Mouse (Mus musculus) liver, embryonic 13.5 days (tissue): Measurements from ENCODE around the gene Akr1c19. TPM values are rescaled to one million over a fixed set of nuclear protein-coding genes. Genes with fewer than 3 reads are reported as not detected.
"Not testable (repeated sequence)": the region's sequence is repeated elsewhere in the genome, so short reads cannot be mapped to it uniquely, and the experiment has no call there.

Experiments used
- ATAC-seq: fragments of 200-750 bp; cut with Nextera tagmentation; 2 replicates; pipeline ENCODE4 v1.8.0; 2017; ENCODE audit warnings: low read depth, mild to moderate bottlenecking, moderate number of reproducible peaks, moderate library complexity
- DNase-seq: peaks from one replicate; pipeline ENCODE4 v3.0.0; 2022
- H3K27ac ChIP-seq: fragments of 300-500 bp; sonication (generic); 2 replicates; pipeline ENCODE4 v1.5.1; 2015; ENCODE audit warnings: moderate library complexity, mild to moderate bottlenecking, inconsistent platforms
- H3K27me3 ChIP-seq: fragments of 300-500 bp; sonication (generic); 2 replicates; pipeline ENCODE4 v1.6.1; 2015; ENCODE audit warnings: mild to moderate bottlenecking, inconsistent platforms
- H3K36me3 ChIP-seq: fragments of 300-500 bp; sonication (generic); 2 replicates; pipeline ENCODE4 v1.6.1; 2015; ENCODE audit warnings: mild to moderate bottlenecking, inconsistent platforms
- H3K4me1 ChIP-seq: fragments of 300-500 bp; sonication (generic); replicated peaks from 2 replicates; pipeline ENCODE4 v1.6.1; 2015; ENCODE audit warnings: inconsistent platforms
- H3K4me2 ChIP-seq: fragments of 300-500 bp; sonication (generic); 2 replicates; pipeline ENCODE4 v1.6.1; 2015; ENCODE audit warnings: inconsistent platforms, mild to moderate bottlenecking, moderate library complexity
- H3K4me3 ChIP-seq: fragments of 300-500 bp; sonication (generic); replicated peaks from 2 replicates; pipeline ENCODE4 v1.5.1; 2015; ENCODE audit warnings: mild to moderate bottlenecking, inconsistent platforms
- H3K9ac ChIP-seq: fragments of 300-500 bp; sonication (generic); 2 replicates; pipeline ENCODE4 v1.6.1; 2015; ENCODE audit warnings: mild to moderate bottlenecking, inconsistent platforms
- H3K9me3 ChIP-seq: fragments of 300-500 bp; sonication (generic); replicated peaks from 2 replicates; pipeline ENCODE4 v1.6.1; 2016; ENCODE audit warnings: inconsistent platforms
- WGBS: fragments of 180-500 bp; shearing (Covaris S2); methylation state at CpG from one replicate; pipeline ENCODE4 v1.1.7; 2015; ENCODE audit not compliant: insufficient replicate concordance; 5-methylcytosine and 5-hydroxymethylcytosine counted together
- polyA plus RNA-seq: library from polyadenylated mRNA; unstranded; fragments of >200 nt; fragmentation: Nextera tagmentation; extraction: Ambion mirVana; gene quantifications from 2 replicates; pipeline ENCODE4 v1.2.1, GENCODE M21; 2015

Gene Akr1c19
- 35.8 and 42.7 TPM in 2 replicates for polyA plus RNA-seq

DNA sequence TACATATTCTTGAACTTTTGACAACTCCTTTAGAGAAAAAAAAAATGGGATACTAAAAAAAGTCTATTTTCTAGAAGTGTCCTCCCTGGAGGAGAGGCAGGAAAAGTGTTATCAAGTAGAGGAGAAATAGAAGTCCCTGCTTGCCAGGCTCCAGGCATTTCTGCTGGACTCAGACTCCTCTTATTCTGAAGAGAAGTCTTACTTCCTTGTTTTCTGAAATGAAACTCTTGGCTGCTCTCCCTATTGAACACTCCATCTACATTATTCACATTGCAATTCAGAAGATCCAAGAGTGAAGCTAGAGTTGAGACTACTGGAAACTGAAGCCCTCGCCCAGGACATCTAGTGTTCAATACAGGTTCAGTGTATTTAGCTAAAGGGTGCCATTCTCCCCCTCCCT, at the start of gene Akr1c19:
Gene Akr1c19 (plus strand): TSS at position 260 of the 400 bp plus-strand sequence.
- no peak for ATAC-seq
- 49% methylated on average over 1 of the region's 1 CpGs for WGBS
- no peaks in the 10 kb centered on the region for H3K36me3 ChIP-seq

GRCm38 (mm10) chr13:4181321-4181720, 47.2 kb upstream of the Akr1c19 start:
- not testable (repeated sequence) for H3K4me2 ChIP-seq, H3K4me3 ChIP-seq, H3K4me1 ChIP-seq, H3K9ac ChIP-seq, H3K27ac ChIP-seq, ATAC-seq, H3K36me3 ChIP-seq, H3K9me3 ChIP-seq, DNase-seq, H3K27me3 ChIP-seq
- 61% methylated on average over 4 of the region's 4 CpGs for WGBS

More for the DNA sequence above, at the start of gene Akr1c19:
- no peak within 1 kb of the TSS for H3K9ac ChIP-seq
- no peak within 1 kb of the TSS for H3K4me2 ChIP-seq
- H3K27me3 ChIP-seq: no peaks in the 10 kb centered on the region
- H3K9me3 ChIP-seq: no peaks in the 10 kb centered on the region
- DNase-seq: no peak
- no peak within 1 kb of the TSS for H3K27ac ChIP-seq
- H3K4me1 ChIP-seq: no peaks in the 10 kb centered on the region
- H3K4me3 ChIP-seq: no peak within 1 kb of the TSS

DNA sequence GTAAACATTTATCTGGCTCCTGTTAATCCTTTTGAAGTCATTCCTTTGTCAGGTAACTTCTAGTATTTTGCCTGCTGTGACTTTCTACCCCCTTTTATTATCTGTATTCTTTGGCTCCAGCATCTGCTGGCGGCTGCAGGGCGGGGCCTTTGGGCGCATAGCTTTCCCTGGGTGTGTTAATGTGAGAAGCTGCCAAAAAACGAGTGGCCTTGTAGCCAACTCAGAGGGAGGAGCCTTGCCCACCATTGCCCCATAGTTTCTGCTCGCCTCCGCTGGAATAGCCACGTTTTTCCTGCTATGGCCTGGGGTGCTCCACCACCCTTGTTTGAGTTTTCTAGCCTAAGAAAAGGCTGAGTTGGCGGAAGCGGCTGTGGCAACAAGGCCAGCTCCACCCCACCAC, 45.4 kb upstream of the Akr1c19 start:
- Histone ChIP-seq H3K9me3 (no peaks in the 10 kb centered on the region; the same call in 1 of the 2 replicates), H3K27ac (no peak overlapping the region), H3K4me2 (no peak overlapping the region), H3K4me1 (no peaks in the 10 kb centered on the region), H3K9ac (no peak overlapping the region), H3K27me3 (no peaks in the 10 kb centered on the region), H3K36me3 (no peaks in the 10 kb centered on the region), H3K4me3 (no peak overlapping the region)
- DNase-seq: no peak
- WGBS: 61% methylated on average over 9 of the region's 9 CpGs
- no peak for ATAC-seq

DNA sequence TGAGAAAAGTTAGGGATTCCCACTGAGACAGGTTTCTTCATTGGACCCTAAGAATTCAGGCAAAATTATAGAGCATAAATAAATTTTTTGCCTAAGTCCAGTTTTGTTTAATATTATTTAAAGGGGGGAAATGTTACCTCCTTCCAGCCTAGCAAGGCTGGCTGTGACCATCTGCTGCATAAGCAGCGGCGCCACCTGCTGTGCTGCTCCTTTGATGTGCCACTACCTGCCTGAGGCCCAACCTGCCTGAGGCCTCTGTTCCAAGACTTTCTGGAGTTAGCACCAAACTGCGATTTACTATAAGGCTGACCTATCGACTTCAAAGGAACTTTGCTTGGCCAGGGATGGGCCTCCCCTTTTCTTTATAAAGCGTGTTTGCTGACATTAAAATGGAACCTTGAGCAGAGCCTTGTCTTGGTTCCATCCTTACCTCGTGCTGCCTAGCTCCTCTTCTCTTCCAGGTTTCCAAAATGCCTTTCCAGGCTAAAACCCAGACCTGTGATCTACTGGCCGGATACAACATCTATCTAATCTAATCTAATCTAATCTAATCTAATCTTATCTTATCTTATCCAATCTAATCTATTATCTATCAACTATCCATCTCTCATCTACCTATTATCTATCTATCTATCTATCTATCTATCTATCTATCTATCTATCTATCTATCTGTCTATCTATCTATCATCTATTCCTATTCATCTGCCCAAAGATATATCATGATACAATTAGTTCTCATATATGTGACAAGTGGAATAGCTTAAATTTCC, 41.7 kb upstream of the Akr1c19 start:
- H3K9me3 ChIP-seq, H3K9ac ChIP-seq, H3K4me2 ChIP-seq, H3K36me3 ChIP-seq, H3K4me1 ChIP-seq, H3K27me3 ChIP-seq, H3K4me3 ChIP-seq, ATAC-seq, DNase-seq, H3K27ac ChIP-seq: not testable (repeated sequence)
- WGBS: 70% methylated on average over 7 of the region's 7 CpGs

- Histone ChIP-seq H3K27me3 (no peaks in the 10 kb centered on the region), H3K4me1 (no peaks in the 10 kb centered on the region), H3K4me3 (no peak overlapping the region), H3K27ac (no peak overlapping the region), H3K9me3 (no peaks in the 10 kb centered on the region; the same call in 1 of the 2 replicates), H3K4me2 (no peak overlapping the region), H3K9ac (no peak overlapping the region), H3K36me3 (no peaks in the 10 kb centered on the region)
- no peak for ATAC-seq
- WGBS: 68% methylated on average over 2 of the region's 2 CpGs
- DNase-seq: no peak
These were observed 40.3 kb upstream of the Akr1c19 start for GRCm38 (mm10) chr13:4188174-4188573.

DNA sequence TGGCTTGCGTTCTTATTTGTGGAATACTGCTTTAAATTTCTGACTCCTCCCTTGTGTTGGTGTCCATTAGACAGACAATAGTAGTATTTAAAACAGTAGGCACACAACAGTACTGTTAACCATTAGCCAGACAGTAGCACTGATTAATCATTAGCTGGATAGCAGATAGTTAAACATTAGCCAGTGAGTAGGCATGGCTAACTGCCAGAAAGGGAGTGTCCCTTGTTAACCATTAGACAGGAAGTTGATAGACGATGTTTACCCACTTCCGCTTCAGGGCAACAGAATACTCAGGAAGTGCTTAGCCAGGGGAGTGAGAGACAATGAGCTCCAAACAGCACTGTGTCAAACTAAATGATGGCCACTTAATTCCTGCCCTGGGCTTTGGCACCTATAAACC, 37.6 kb upstream of the Akr1c19 start, which contains the start of gene Akr1c13:
Gene Akr1c13 (plus strand): TSS at position 247 of the 400 bp plus-strand sequence.
- no peaks in the 10 kb centered on the region for H3K4me1 ChIP-seq
- H3K9me3 ChIP-seq: no peaks in the 10 kb centered on the region
- 0 out of 2 replicates have a peak within 1 kb of the TSS, but pooled peaks have one; percentile 18 for H3K27ac ChIP-seq
- DNase-seq: no peak
- peak; percentile 79 for ATAC-seq
- H3K27me3 ChIP-seq: no peaks in the 10 kb centered on the region
- peak within 1 kb of the TSS; percentile 39 for H3K4me2 ChIP-seq
- H3K36me3 ChIP-seq: no peaks in the 10 kb centered on the region
- 26% methylated on average over 3 of the region's 3 CpGs for WGBS
- no peak within 1 kb of the TSS for H3K9ac ChIP-seq
- H3K4me3 ChIP-seq: peak within 1 kb of the TSS; percentile 18; the same call in 1 of the 2 replicates

DNA sequence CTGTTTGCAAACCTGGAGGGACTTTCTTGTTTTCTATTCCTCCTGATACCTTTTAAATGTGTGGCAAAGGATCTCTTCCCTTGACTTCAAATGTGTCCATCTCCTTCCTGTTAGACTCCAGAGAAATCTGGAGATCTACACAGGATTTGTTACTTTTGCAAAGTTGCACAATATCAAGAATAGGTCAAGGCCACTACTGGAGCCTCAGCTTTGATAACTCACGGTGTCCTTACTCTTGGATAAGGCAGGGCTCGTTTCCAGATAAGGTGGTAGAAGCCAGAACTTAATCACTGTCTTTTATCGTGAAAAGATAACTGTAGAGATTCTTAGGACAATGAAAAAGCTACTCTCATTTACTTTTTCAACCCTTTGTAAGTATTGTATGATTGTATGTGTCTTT, 36.0 kb upstream of the Akr1c19 start:
- H3K27me3 ChIP-seq: no peaks in the 10 kb centered on the region
- 36% methylated on average over 3 of the region's 3 CpGs for WGBS
- no peaks in the 10 kb centered on the region for H3K4me1 ChIP-seq
- H3K4me2 ChIP-seq: 0 out of 2 replicates have a peak overlapping the region, but pooled peaks have one; percentile 21
- ATAC-seq: no peak
- DNase-seq: no peak
- no peak overlapping the region for H3K4me3 ChIP-seq
- H3K9ac ChIP-seq: no peak overlapping the region
- no peaks in the 10 kb centered on the region for H3K36me3 ChIP-seq
- H3K27ac ChIP-seq: no peak overlapping the region
- H3K9me3 ChIP-seq: no peaks in the 10 kb centered on the region

DNA sequence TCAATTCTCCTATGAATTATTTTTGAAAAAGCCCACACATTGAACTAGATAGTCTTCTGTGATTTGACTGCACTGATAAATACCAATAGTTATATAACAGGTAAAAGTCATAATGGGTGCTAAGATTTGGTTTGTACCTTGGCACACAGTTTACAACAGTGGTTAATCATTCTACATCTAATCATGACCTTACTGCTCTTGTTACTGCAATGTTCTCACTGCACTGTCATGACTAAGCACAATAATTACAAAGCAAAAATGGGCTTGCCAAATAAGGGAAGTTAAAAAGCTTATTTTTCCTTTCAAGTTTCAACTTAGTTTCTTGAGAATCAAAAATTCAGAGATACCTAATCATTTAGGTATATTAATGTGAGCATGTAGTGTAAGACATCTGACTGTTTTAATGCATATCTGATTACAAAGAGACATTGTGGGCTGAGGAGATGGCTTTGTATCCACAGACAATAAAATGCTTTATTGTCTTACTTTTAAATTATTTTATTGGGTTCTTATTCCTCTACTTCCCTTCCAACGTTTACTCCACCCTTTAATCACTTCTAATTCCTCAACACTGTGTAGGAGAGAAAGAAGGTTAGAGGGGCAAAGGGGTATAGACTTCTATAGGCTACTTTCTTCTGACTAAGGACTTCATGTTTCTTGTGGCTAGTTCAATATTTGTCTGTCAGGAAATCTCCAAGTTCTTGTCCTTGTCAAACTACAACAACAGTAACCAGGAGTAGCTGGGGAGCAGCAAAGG, 22.2 kb upstream of the Akr1c19 start:
- Histone ChIP-seq H3K4me2 (no peak overlapping the region), H3K4me1 (no peaks in the 10 kb centered on the region), H3K4me3 (no peak overlapping the region), H3K27ac (no peak overlapping the region), H3K9me3 (no peaks in the 10 kb centered on the region), H3K9ac (no peak overlapping the region), H3K27me3 (no peaks in the 10 kb centered on the region), H3K36me3 (no peaks in the 10 kb centered on the region)
- WGBS: 14% methylated on average over 1 of the region's 1 CpGs
- ATAC-seq: no peak
- no peak for DNase-seq

GRCm38 (mm10) chr13:4211560-4212299, 16.8 kb upstream of the Akr1c19 start:
- 63% methylated on average over 19 of the region's 20 CpGs for WGBS
- Histone ChIP-seq H3K9me3 (no peaks in the 10 kb centered on the region), H3K4me1 (no peaks in the 10 kb centered on the region), H3K27ac (no peak overlapping the region), H3K4me2 (no peak overlapping the region), H3K9ac (no peak overlapping the region), H3K4me3 (no peak overlapping the region), H3K36me3 (no peaks in the 10 kb centered on the region), H3K27me3 (no peaks in the 10 kb centered on the region)
- DNase-seq: no peak
- no peak for ATAC-seq

- Histone ChIP-seq H3K27ac (no peak overlapping the region), H3K27me3 (no peaks in the 10 kb centered on the region), H3K9me3 (no peaks in the 10 kb centered on the region), H3K4me3 (no peak overlapping the region), H3K36me3 (no peaks in the 10 kb centered on the region), H3K4me1 (no peaks in the 10 kb centered on the region), H3K4me2 (no peak overlapping the region), H3K9ac (no peak overlapping the region)
- WGBS: 55% methylated on average over 3 of the region's 3 CpGs
- DNase-seq: no peak
- ATAC-seq: no peak
These were observed 16.2 kb upstream of the Akr1c19 start for GRCm38 (mm10) chr13:4212309-4212708.

DNA sequence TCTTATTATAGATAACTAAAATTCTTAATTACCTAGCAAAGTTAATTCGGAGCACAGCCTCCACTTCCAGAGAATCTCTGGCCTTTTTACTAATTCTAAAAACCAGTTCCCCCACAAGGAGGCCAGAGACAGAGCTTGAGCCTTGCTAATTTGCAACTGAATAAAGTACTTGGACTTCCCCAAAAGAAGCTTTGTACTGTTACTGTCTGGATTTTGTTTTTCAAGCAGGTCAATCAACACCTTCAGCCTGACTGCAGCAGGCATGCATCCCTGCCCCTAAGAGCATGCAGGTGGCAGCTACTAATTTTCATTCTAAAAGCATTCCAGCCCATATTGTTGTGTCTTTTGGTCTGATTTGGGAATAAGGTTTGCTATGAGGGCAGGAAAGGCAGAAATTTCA, 13.0 kb upstream of the Akr1c19 start:
- ATAC-seq, DNase-seq: not testable (repeated sequence)
- 59% methylated on average over 1 of the region's 1 CpGs for WGBS

More for the DNA sequence above, 13.0 kb upstream of the Akr1c19 start:
- H3K27me3 ChIP-seq, H3K36me3 ChIP-seq, H3K4me1 ChIP-seq, H3K4me2 ChIP-seq, H3K9ac ChIP-seq, H3K4me3 ChIP-seq, H3K9me3 ChIP-seq, H3K27ac ChIP-seq: not testable (repeated sequence)
